Mouse (Mus musculus) midbrain, embryonic 12.5 days (tissue): ENCODE measurements around the gene Stt3b. TPM values are rescaled to one million over a fixed set of nuclear protein-coding genes. Genes with fewer than 3 reads are reported as not detected.

Source experiments
- ATAC-seq: fragments of 200-750 bp; cut with Nextera tagmentation; 2 replicates; pipeline ENCODE4 v1.8.0; 2017; ENCODE audit warnings: low read depth, moderate TSS enrichment, moderate library complexity; ENCODE audit not compliant: low FRiP score
- H3K27ac ChIP-seq: fragments of 300-500 bp; sonication (generic); replicated peaks from 2 replicates; pipeline ENCODE4 v1.5.1; 2016; ENCODE audit warnings: mild to moderate bottlenecking
- H3K27me3 ChIP-seq: fragments of 300-500 bp; sonication (generic); 2 replicates; pipeline ENCODE4 v1.6.1; 2016; ENCODE audit warnings: mild to moderate bottlenecking
- H3K36me3 ChIP-seq: fragments of 300-500 bp; sonication (generic); 2 replicates; pipeline ENCODE4 v1.6.1; 2016
- H3K4me1 ChIP-seq: fragments of 300-500 bp; sonication (generic); 2 replicates; pipeline ENCODE4 v1.6.1; 2016
- H3K4me2 ChIP-seq: fragments of 300-500 bp; sonication (generic); replicated peaks from 2 replicates; pipeline ENCODE4 v1.6.1; 2016; ENCODE audit warnings: mild to moderate bottlenecking, moderate library complexity
- H3K4me3 ChIP-seq: fragments of 300-500 bp; sonication (generic); 2 replicates; pipeline ENCODE4 v1.5.1; 2016; ENCODE audit warnings: mild to moderate bottlenecking
- H3K9ac ChIP-seq: fragments of 300-500 bp; sonication (generic); replicated peaks from 2 replicates; pipeline ENCODE4 v1.6.1; 2016; ENCODE audit warnings: mild to moderate bottlenecking, moderate library complexity
- H3K9me3 ChIP-seq: fragments of 300-500 bp; sonication (generic); 2 replicates; pipeline ENCODE4 v1.6.1; 2016; ENCODE audit warnings: mild to moderate bottlenecking
- WGBS: fragments of 180-500 bp; shearing (Covaris S2); methylation state at CpG from one replicate; pipeline ENCODE4 v1.1.7; 2016; 5-methylcytosine and 5-hydroxymethylcytosine counted together
- polyA plus RNA-seq: library from polyadenylated mRNA; unstranded; fragments of >200 nt; fragmentation: Nextera tagmentation; extraction: Ambion mirVana; gene quantifications from 2 replicates; pipeline ENCODE4 v1.2.1, GENCODE M21; 2016

Stt3b gene
- polyA plus RNA-seq, 1 experiment from 2014 or later = 104 TPM

DNA sequence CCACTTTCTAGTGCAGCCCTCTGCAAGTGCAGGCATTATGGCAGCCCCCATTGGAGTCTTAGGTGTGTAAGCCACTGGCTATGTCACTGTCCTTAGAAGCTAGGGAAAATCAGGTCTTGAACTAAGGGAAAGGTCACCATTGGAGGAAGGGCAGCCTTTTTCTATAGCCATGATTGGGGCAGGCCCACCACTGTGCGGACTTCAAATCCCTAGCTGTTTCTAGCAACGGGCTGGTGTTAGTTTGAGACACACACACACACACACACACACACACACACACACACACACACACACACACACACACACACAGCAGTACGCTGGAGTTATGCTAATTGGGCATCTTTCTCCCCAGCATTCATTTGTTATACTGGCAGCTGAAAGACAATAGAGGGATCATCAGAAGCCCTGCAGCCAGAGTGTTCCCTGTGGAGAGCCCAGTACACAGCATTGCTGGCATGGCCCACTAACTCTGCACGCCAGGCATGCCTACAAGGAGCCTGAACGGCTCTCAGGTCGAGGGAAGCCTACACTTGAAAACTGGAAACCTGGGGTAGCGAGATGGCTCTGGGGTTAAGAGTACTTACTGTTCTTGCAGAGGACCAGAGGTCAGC, 85.4 kb downstream of the Stt3b start:
- Histone ChIP-seq H3K4me3 (no peak overlapping the region), H3K36me3 (no peaks in the 10 kb centered on the region), H3K27ac (peak overlapping the region; percentile 35; the same call in 1 of the 2 replicates), H3K4me2 (no peak overlapping the region), H3K4me1 (peaks cover 8% of the 10 kb centered on the region), H3K9me3 (no peaks in the 10 kb centered on the region), H3K9ac (no peak overlapping the region), H3K27me3 (no peaks in the 10 kb centered on the region)
- ATAC-seq = peak; percentile 75
- 17% methylated on average over 7 of the region's 7 CpGs for WGBS

DNA sequence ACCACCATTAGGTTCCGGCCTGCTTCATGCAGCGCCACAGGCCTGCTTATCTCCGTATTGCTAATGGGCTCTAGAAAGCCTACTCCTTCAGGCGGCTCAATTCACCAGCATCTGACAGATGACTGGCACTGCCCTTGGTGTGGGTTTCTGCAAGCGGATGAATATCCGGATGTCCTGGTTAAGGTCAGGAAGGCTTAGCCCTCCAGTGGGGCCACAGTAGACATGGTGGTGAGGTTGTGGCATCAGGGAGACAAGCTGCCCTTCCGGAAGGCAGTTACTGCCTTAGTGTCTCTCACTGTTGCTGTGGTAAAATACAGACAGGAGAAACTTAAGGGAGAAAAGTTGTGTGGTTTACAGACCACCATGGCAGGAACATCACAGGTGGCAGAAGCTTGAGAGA, 89.0 kb downstream of the Stt3b start:
- ATAC-seq = no peak
- Histone ChIP-seq H3K4me3 (no peak overlapping the region), H3K4me2 (no peak overlapping the region), H3K9me3 (no peaks in the 10 kb centered on the region), H3K27ac (no peak overlapping the region), H3K27me3 (no peaks in the 10 kb centered on the region), H3K4me1 (peaks cover 8% of the 10 kb centered on the region), H3K9ac (no peak overlapping the region), H3K36me3 (no peaks in the 10 kb centered on the region)
- 92% methylated on average over 7 of the region's 7 CpGs for WGBS

DNA sequence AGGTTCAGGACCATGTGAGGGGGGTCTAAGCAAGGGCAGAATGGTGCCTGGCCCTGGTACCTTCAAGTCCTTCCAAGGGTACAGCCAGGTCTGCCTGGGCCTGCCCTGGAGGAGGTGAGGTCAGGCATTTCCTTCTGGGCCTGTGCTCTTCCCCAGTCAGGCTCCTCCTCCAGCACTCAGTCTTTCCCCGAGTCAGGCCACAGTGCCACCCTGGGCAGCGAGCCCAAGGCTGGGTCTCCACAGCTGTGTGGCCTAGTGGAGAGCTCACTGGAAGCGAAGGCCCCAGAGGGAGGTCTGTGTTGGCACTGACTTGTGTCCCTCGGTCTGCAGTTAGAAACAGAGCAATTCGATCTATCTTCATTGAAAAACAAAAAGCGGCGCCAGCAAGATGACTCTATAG, 89.8 kb downstream of the Stt3b start:
- Histone ChIP-seq H3K4me1 (peaks cover 16% of the 10 kb centered on the region), H3K27ac (no peak overlapping the region), H3K9me3 (no peaks in the 10 kb centered on the region), H3K4me2 (no peak overlapping the region), H3K4me3 (no peak overlapping the region), H3K36me3 (no peaks in the 10 kb centered on the region), H3K27me3 (no peaks in the 10 kb centered on the region), H3K9ac (no peak overlapping the region)
- ATAC-seq = no peak
- WGBS = 87% methylated on average over 7 of the region's 7 CpGs

DNA sequence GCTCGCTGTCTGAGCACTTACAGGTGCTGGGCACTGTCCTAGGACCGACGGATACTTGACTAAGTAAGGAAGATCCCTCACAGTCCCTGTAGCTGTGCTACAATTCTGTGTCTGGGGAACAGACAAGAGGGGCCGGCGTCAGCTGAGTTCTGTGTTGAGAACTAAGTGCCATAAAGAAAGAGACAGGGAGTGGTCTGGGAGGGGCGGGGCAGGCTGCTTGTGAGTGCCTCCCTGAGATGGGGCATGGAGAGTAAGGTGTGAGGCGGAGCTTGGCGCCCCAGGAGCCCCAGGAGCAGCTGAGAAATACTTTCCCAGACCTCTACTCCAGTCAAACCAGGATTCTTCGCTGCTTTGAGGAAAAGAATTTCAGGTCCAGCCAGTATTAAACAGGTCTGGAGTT, 92.2 kb downstream of the Stt3b start:
- no peak overlapping the region for H3K4me2 ChIP-seq
- no peak overlapping the region for H3K27ac ChIP-seq
- H3K4me1 ChIP-seq = peaks cover 16% of the 10 kb centered on the region
- 0 out of 2 replicates have a peak, but pooled peaks cover 4% of the 10 kb centered on the region for H3K9me3 ChIP-seq
- 29% methylated on average over 9 of the region's 9 CpGs for WGBS
- H3K27me3 ChIP-seq = no peaks in the 10 kb centered on the region
- no peak overlapping the region for H3K4me3 ChIP-seq
- H3K9ac ChIP-seq = no peak overlapping the region
- ATAC-seq = no peak
- H3K36me3 ChIP-seq = no peaks in the 10 kb centered on the region

DNA sequence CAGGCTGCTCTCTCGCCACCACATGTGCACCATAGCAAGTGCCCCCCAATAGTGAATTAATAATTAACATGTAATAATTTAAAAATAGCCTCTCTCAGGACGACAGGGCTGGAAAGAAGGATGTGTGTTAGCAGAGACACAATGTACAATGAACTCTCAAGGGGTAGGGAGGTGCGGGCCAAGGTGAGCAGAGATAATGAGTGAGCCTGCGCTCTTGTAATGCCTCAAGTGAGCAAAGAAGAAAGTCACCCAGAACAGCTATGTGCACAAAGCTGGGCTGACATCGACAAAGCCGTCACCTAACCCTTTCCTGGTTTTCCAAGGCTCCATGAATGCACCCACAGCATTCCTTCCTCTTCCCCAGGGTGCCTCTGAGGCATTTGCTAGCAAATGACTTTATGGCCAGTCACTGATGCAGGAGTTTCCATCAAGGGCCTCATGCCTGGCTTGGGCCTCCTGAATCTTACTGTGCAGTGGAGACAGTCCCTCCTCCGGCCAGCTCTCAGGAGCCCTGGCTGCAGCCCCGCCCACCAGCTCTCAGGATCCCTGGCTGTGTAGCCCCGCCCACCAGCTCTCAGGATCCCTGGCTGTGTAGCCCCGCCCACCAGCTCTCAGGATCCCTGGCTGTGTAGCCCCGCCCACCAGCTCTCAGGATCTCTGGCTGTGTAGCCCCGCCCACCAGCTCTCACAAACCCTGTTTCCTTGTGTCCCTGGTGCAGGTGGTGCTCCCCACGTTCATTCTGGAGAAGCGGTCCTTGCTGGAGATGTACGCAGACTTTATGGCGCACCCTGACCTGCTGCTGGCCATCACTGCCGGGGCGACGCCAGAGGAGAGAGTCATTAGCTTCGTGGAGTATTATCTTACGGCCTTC, 94.2 kb downstream of the Stt3b start:
- Histone ChIP-seq H3K27ac (no peak overlapping the region), H3K27me3 (no peaks in the 10 kb centered on the region), H3K9ac (no peak overlapping the region), H3K4me1 (peaks cover 16% of the 10 kb centered on the region), H3K4me3 (no peak overlapping the region), H3K4me2 (0 out of 2 replicates have a peak overlapping the region, but pooled peaks have one; percentile 5), H3K9me3 (0 out of 2 replicates have a peak, but pooled peaks cover 4% of the 10 kb centered on the region), H3K36me3 (no peaks in the 10 kb centered on the region)
- peak; percentile 82 for ATAC-seq
- WGBS = 29% methylated on average over 21 of the region's 21 CpGs

DNA sequence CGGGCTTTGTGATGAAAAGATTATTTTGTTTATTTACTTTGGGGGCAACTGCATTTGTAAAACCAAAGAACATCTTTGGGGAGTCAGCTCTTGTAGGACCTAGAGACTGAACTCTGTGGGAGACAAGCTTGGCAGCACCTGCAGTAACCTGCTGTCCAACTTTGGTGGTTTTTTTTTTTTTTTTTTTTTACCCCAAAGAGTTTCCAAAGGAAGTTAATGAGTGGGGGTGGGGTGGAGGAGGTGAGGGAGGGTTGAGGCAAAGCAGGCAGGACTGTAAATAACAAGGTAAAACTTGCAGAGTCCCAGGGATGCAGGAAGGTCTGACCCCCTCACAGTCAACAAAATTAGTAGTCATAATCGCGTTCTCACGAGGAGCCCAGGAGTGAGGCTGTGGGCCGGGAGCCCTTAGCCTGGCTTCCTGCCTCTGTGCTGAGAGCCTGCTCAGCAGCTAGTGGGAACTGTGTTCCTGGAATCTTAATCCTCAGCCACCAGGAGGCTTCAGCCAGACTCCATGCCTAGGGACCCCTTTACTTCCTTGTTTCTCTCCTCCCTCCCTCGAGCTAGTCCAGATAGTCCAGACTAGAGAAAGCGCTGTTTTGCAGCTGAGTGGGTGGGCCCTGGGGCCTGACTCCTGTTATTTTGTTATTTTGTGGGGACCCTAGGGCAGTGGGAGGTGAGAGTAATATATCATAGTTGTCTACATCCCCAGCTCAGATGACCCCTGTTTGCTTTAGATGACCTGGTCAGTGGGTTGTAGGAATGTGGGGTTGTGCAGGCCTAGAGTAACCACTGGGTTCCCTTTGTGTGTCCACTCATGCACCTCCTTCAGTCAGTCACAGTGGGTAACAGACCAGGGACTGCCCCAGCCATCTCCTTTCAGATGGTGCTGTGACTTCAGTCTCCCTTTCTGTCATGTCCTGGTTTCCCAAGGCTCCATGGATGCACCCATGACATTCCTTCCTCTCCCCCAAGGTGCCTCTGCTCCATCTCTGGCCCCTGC, 95.3 kb downstream of the Stt3b start:
- WGBS = 15% methylated on average over 7 of the region's 7 CpGs
- Histone ChIP-seq H3K36me3 (no peaks in the 10 kb centered on the region), H3K9me3 (0 out of 2 replicates have a peak, but pooled peaks cover 4% of the 10 kb centered on the region), H3K4me2 (no peak overlapping the region), H3K27me3 (no peaks in the 10 kb centered on the region), H3K9ac (no peak overlapping the region), H3K4me3 (no peak overlapping the region), H3K27ac (no peak overlapping the region), H3K4me1 (peaks cover 16% of the 10 kb centered on the region)
- ATAC-seq = no peak

DNA sequence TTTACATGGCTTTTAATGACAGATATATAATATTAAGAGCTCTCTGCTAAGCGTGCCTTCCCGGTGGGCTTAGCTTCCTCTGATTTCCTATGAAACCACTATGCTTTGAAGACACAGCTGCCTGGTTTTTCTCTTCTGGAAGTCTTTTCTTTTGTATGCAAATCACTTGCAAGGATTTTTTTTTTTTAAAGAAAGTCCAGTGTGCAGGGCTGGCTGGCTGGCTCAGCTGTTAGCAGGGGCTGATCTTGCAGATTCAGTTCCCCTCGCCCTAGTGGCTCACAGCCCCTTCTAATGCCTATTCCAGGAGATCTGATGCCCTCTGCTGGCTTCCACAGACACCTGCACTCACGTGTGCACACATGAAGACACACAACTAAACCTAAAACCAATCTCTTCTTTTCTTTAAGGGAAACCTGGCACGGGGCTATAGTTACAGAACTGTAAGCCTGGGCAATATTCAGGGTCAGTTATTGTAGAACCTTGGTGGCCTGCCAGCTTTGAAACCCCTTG, 96.4 kb downstream of the Stt3b start:
- 87% methylated on average over 5 of the region's 5 CpGs for WGBS
- Histone ChIP-seq H3K4me3 (no peak overlapping the region), H3K9ac (no peak overlapping the region), H3K4me2 (no peak overlapping the region), H3K4me1 (peaks cover 16% of the 10 kb centered on the region), H3K27ac (no peak overlapping the region), H3K27me3 (no peaks in the 10 kb centered on the region), H3K36me3 (no peaks in the 10 kb centered on the region), H3K9me3 (0 out of 2 replicates have a peak, but pooled peaks cover 4% of the 10 kb centered on the region)
- no peak for ATAC-seq

DNA sequence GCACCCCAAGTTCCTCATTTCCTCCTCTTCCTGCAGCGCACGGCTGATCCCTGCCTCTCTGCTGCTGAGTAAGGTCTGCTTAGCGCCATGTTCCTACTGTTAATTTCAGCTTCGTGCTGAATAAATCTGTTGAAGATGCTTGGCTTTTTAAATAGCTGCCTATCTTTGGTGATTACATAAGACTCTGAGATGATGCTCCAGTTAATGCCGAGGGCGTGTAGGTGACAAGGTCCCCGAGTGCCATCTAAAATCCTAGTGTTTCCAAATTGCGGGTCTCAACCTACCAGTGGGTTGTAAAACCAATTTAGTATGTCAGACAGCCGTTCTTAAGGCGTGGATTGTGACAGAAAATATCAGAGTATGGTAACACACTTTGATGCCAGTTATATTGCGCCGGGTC, 99.7 kb downstream of the Stt3b start:
- 90% methylated on average over 12 of the region's 12 CpGs for WGBS
- H3K4me2 ChIP-seq = no peak overlapping the region
- no peak for ATAC-seq
- H3K9ac ChIP-seq = no peak overlapping the region
- no peak overlapping the region for H3K4me3 ChIP-seq
- no peaks in the 10 kb centered on the region for H3K36me3 ChIP-seq
- no peaks in the 10 kb centered on the region for H3K27me3 ChIP-seq
- no peak overlapping the region for H3K27ac ChIP-seq
- peaks cover 15% of the 10 kb centered on the region; the same call in 1 of the 2 replicates for H3K4me1 ChIP-seq
- H3K9me3 ChIP-seq = 0 out of 2 replicates have a peak, but pooled peaks cover 4% of the 10 kb centered on the region

DNA sequence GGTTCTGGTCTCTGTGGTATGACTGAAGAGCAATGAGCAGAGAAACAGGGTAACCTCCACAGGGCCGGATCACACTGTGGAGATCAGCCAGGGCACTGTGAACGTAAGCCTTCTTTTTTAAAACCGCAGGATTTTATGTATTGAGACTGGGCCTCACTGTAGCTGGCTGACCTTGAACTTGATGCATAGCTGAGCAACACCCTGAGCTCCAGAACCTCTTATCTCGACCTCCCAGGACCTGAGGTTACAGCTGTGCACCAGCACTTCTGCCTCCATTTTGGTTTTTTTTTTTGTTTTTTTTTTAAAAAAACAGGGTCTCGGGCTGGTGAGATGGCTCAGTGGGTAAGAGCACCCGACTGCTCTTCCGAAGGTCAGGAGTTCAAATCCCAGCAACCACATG, 100.5 kb downstream of the Stt3b start:
- no peak overlapping the region for H3K4me3 ChIP-seq

DNA sequence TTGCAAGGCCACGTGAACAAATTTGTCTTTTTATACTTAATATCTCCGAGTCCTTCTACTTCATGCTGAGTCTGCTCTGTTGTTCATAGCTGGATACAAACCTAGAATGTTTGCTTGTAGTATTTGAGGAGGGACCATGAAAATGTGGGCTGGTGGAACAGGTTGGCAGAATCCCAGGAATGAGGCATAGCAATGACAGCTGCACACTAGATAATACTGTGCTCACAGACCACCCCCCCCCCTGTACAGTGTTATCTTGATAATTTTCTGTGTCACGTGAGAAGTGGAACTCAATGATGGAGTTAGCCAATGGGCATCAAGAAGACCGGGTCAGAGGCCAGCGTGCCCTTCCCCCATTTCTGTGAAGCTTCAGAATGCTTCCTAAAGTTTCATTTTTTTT, 104.0 kb downstream of the Stt3b start:
- WGBS = 76% methylated on average over 5 of the region's 5 CpGs
- H3K9me3 ChIP-seq = no peaks in the 10 kb centered on the region
- no peaks in the 10 kb centered on the region for H3K27me3 ChIP-seq
- peaks cover 9% of the 10 kb centered on the region; the same call in 1 of the 2 replicates for H3K4me1 ChIP-seq
- no peak overlapping the region for H3K4me3 ChIP-seq
- H3K36me3 ChIP-seq = no peaks in the 10 kb centered on the region
- no peak overlapping the region for H3K4me2 ChIP-seq
- H3K9ac ChIP-seq = no peak overlapping the region
- no peak for ATAC-seq
- H3K27ac ChIP-seq = no peak overlapping the region

More for the DNA sequence above, 100.5 kb downstream of the Stt3b start:
- H3K9ac ChIP-seq = no peak overlapping the region
- no peak overlapping the region for H3K27ac ChIP-seq
- H3K4me2 ChIP-seq = no peak overlapping the region
- 0 out of 2 replicates have a peak, but pooled peaks cover 4% of the 10 kb centered on the region for H3K9me3 ChIP-seq
- no peaks in the 10 kb centered on the region for H3K27me3 ChIP-seq
- no peaks in the 10 kb centered on the region for H3K36me3 ChIP-seq
- H3K4me1 ChIP-seq = peaks cover 10% of the 10 kb centered on the region; the same call in 1 of the 2 replicates
- ATAC-seq = no peak
- WGBS = 85% methylated on average over 7 of the region's 7 CpGs

DNA sequence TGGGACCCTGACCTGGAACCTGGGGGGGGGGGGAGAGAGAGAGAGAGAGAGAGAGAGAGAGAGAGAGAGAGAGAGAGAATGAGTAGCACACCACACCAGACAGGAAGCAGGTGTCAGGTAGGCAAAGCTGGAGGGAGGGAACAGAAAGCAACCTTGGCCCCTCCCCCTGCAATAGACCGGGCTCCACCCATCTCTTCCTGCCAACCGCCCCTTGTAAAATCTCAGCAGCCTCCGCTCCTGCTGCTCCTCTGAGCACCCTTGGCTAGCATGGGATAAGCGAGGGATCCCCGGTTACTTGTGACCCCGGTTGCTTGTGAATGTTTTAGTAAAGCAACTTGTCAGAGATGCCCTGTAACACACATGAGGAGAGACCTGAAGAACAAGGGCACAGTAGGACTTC, 104.7 kb downstream of the Stt3b start:
- H3K4me1 ChIP-seq = peaks cover 9% of the 10 kb centered on the region; the same call in 1 of the 2 replicates
- ATAC-seq = no peak
- H3K27me3 ChIP-seq = no peaks in the 10 kb centered on the region
- H3K36me3 ChIP-seq = no peaks in the 10 kb centered on the region
- WGBS = 17% methylated on average over 6 of the region's 6 CpGs
- no peaks in the 10 kb centered on the region for H3K9me3 ChIP-seq
- no peak overlapping the region for H3K4me2 ChIP-seq
- no peak overlapping the region for H3K9ac ChIP-seq
- H3K27ac ChIP-seq = no peak overlapping the region
- no peak overlapping the region for H3K4me3 ChIP-seq
